Mouse (Mus musculus) neural tube, embryonic 13.5 days (tissue): ENCODE data around the gene Ctla4. TPM values are rescaled to one million over a fixed set of nuclear protein-coding genes. Genes with fewer than 3 reads are reported as not detected.

ENCODE experiments used
- ATAC-seq: fragments of 200-750 bp; cut with Nextera tagmentation; 2 replicates; pipeline ENCODE4 v1.8.0; 2017; ENCODE audit warnings: low read depth, mild to moderate bottlenecking, moderate TSS enrichment, moderate library complexity
- H3K27ac ChIP-seq: fragments of 300-500 bp; sonication (generic); replicated peaks from 2 replicates; pipeline ENCODE4 v1.5.1; 2015; ENCODE audit warnings: moderate library complexity, mild to moderate bottlenecking, inconsistent platforms
- H3K27me3 ChIP-seq: fragments of 300-500 bp; sonication (generic); 2 replicates; pipeline ENCODE4 v1.6.1; 2015; ENCODE audit warnings: mild to moderate bottlenecking, inconsistent platforms
- H3K36me3 ChIP-seq: fragments of 300-500 bp; sonication (generic); 2 replicates; pipeline ENCODE4 v1.6.1; 2015; ENCODE audit warnings: mild to moderate bottlenecking, inconsistent platforms
- H3K4me1 ChIP-seq: fragments of 300-500 bp; sonication (generic); replicated peaks from 2 replicates; pipeline ENCODE4 v1.6.1; 2015; ENCODE audit warnings: inconsistent platforms
- H3K4me2 ChIP-seq: fragments of 300-500 bp; sonication (generic); 2 replicates; pipeline ENCODE4 v1.6.1; 2015; ENCODE audit warnings: inconsistent platforms, mild to moderate bottlenecking, moderate library complexity
- H3K4me3 ChIP-seq: fragments of 300-500 bp; sonication (generic); 2 replicates; pipeline ENCODE4 v1.5.1; 2015; ENCODE audit warnings: mild to moderate bottlenecking, inconsistent platforms
- H3K9ac ChIP-seq: fragments of 300-500 bp; sonication (generic); 2 replicates; pipeline ENCODE4 v1.6.1; 2015; ENCODE audit warnings: moderate library complexity, mild to moderate bottlenecking, inconsistent platforms
- H3K9me3 ChIP-seq: fragments of 300-500 bp; sonication (generic); 2 replicates; pipeline ENCODE4 v1.6.1; 2016; ENCODE audit warnings: inconsistent platforms
- WGBS: fragments of 180-500 bp; shearing (Covaris S2); methylation state at CpG from one replicate; pipeline ENCODE4 v1.1.7; 2015; 5-methylcytosine and 5-hydroxymethylcytosine counted together
- polyA plus RNA-seq: library from polyadenylated mRNA; unstranded; fragments of >200 nt; fragmentation: Nextera tagmentation; extraction: Ambion mirVana; gene quantifications from 2 replicates; pipeline ENCODE4 v1.2.1, GENCODE M21; 2015

The Ctla4 gene
- polyA plus RNA-seq, 1 experiment from 2014 or later: not detected

DNA sequence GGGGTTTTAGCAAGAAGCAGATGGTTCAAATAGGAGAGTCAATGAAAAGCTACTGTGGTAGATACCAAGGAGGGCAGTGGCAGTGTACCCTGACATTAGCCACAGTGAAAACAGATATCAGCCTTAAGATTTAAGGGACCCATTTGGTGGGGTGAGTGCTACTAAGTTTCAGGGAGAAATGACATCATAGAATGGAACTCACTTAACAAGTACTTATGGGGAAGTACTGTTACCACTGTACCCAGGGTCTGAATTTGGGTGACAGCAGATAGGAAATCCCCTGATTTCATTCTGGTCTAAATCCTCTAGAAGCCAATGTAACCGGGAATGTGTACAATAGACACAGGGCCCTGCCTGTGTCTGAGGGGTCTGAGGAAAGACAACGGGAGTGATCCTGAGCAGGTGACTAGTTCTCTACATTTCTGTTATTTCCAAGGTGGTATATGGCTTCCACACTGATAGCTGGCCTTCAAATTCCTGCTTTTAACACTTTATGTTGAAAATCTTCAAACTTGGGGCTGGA is 17.7 kb downstream of the Ctla4 start:
- WGBS: 93% methylated on average over 2 of the region's 2 CpGs
- Histone ChIP-seq H3K4me3 (no peak overlapping the region), H3K9ac (no peak overlapping the region), H3K36me3 (no peaks in the 10 kb centered on the region), H3K4me2 (no peak overlapping the region), H3K27me3 (no peaks in the 10 kb centered on the region), H3K9me3 (no peaks in the 10 kb centered on the region), H3K27ac (no peak overlapping the region), H3K4me1 (no peaks in the 10 kb centered on the region; the same call in 1 of the 2 replicates)
- no peak for ATAC-seq

DNA sequence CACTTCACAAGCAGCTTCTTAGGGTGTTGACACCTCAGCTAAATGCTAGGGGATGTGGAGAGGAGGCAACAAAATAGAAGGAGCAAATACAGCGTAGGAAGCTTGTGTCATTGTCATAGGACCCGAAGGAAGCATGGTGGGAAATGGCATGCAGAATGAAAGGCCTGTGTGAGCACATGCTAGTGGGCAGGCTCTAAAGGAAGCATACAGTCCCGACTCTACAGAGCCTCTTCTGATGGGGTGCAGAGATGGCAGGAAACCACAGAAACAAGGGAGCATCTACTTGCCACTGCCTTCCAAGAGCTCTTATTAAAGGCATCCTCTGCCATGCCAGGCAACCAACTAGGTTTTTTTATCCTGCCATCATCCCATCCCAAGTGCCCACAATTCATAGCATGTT is 20.7 kb downstream of the Ctla4 start:
- H3K27ac ChIP-seq: no peak overlapping the region
- no peak overlapping the region for H3K4me2 ChIP-seq
- no peaks in the 10 kb centered on the region for H3K9me3 ChIP-seq
- H3K9ac ChIP-seq: no peak overlapping the region
- H3K27me3 ChIP-seq: no peaks in the 10 kb centered on the region
- H3K4me1 ChIP-seq: no peaks in the 10 kb centered on the region; the same call in 1 of the 2 replicates
- no peak for ATAC-seq
- 89% methylated on average over 3 of the region's 3 CpGs for WGBS
- no peak overlapping the region for H3K4me3 ChIP-seq
- no peaks in the 10 kb centered on the region for H3K36me3 ChIP-seq

DNA sequence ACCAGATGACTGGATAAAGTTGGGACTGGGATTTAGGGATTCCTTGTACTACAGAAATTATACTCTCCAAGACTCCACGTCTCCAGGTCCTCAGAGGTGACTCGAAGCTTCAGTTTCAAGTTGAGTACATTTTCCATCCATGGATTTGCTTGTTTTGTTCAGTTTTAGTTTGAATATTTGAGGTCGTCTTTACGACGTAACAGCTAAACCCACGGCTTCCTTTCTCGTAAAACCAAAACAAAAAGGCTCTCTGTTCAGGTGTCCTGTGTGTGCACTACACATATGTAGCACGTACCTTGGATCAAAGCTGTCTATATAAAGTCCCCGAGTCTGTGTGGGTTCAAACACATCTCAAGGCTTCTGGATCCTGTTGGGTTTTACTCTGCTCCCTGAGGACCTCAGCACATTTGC is 22.0 kb downstream of the Ctla4 start:
- Histone ChIP-seq H3K4me2 (no peak overlapping the region), H3K9ac (no peak overlapping the region), H3K9me3 (no peaks in the 10 kb centered on the region), H3K27ac (no peak overlapping the region), H3K4me3 (no peak overlapping the region), H3K36me3 (no peaks in the 10 kb centered on the region), H3K4me1 (no peaks in the 10 kb centered on the region), H3K27me3 (no peaks in the 10 kb centered on the region)
- no peak for ATAC-seq
- 87% methylated on average over 9 of the region's 9 CpGs for WGBS

DNA sequence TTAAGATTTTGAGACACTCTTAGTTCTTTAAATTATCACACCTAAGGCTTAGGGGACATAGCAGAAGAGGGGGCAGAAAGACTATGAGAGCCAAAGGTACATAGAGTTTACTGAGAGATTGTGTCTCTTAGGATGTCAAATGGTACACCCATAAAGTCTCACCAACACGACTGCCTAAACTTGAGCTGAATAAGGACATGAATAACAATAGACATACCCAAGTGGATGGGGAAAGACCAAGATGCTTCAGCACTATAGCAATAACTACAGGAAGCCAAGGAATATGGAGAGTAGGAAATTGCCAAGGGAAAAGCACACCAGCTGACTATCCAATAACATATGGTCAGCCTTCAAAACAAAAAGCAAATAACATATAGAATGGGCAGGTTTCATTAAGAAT is 22.9 kb downstream of the Ctla4 start:
- no peak overlapping the region for H3K4me2 ChIP-seq
- no peak overlapping the region for H3K27ac ChIP-seq
- no peak overlapping the region for H3K4me3 ChIP-seq
- no peaks in the 10 kb centered on the region for H3K4me1 ChIP-seq
- H3K36me3 ChIP-seq: no peaks in the 10 kb centered on the region
- no peak for ATAC-seq
- no peaks in the 10 kb centered on the region for H3K9me3 ChIP-seq
- 60% methylated on average over 1 of the region's 1 CpGs for WGBS
- no peaks in the 10 kb centered on the region for H3K27me3 ChIP-seq
- no peak overlapping the region for H3K9ac ChIP-seq

DNA sequence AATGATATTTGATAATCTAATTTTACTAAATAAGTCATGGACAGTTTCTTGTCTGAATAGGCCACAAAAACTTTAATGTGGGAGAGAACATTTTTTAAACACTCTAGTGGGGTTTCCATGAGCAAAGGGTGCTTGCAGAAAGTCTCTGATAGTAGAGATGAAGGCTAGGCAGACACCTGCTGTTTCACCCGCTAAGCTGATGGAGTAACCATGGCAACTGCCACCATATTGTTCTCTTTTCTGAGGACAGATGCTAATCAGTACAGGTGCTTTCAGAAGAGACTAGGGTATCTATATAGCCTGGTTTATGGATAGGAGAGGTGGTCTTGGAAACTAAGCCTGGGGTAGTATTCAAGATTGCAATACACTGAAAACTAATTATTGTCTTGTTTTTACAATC is 24.0 kb downstream of the Ctla4 start:
- Histone ChIP-seq H3K9me3 (no peaks in the 10 kb centered on the region), H3K4me1 (no peaks in the 10 kb centered on the region), H3K27me3 (no peaks in the 10 kb centered on the region), H3K4me2 (no peak overlapping the region), H3K27ac (no peak overlapping the region), H3K36me3 (no peaks in the 10 kb centered on the region), H3K4me3 (no peak overlapping the region), H3K9ac (no peak overlapping the region)
- 36% methylated on average over 1 of the region's 1 CpGs for WGBS
- no peak for ATAC-seq

DNA sequence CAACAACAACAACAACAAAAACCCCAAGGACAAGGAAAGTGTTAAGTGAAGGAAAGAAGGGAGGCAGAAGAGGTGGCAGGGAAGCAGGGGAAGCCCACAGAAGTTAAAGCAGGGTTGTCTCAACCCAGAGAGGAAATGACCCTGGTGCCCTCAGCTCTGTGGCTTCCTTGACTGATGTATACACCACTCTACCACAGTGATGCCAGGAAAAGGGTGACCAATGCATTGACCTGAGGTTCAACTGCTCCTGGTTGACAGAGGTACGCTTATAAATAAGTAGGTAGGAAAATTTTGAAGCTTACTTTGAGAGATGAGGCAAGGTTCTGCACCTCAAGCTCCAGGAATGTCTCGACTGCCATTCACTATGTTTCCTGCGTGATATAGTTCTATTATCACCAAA is 24.8 kb downstream of the Ctla4 start:
- no peak for ATAC-seq
- Histone ChIP-seq H3K27me3 (no peaks in the 10 kb centered on the region), H3K4me3 (no peak overlapping the region), H3K36me3 (no peaks in the 10 kb centered on the region), H3K9me3 (no peaks in the 10 kb centered on the region), H3K9ac (no peak overlapping the region), H3K27ac (no peak overlapping the region), H3K4me2 (no peak overlapping the region), H3K4me1 (no peaks in the 10 kb centered on the region)
- WGBS: 85% methylated on average over 3 of the region's 3 CpGs

DNA sequence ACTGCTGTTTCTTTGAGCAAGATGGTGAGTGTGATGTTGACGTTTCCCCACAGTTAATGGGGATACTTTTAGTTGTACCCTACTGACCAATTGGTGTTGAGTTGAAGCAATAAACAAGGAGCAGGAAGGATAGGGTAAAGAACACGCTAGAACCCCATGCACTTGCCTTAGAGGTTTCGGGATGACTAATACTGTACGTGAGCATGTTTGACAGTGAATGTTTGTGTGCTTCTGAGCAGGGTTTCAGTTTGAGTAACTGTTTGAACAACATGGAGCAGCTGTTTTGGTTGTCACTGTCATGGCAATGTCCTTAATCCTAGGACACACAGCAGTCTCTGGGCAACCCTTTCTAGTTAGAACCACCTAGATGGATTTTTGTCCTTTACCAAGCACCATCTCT is 26.5 kb downstream of the Ctla4 start:
- H3K27me3 ChIP-seq: no peaks in the 10 kb centered on the region
- no peaks in the 10 kb centered on the region for H3K4me1 ChIP-seq
- H3K36me3 ChIP-seq: no peaks in the 10 kb centered on the region
- no peak overlapping the region for H3K27ac ChIP-seq
- H3K9me3 ChIP-seq: no peaks in the 10 kb centered on the region
- no peak overlapping the region for H3K4me3 ChIP-seq
- ATAC-seq: no peak
- 91% methylated on average over 4 of the region's 4 CpGs for WGBS
- no peak overlapping the region for H3K9ac ChIP-seq
- H3K4me2 ChIP-seq: no peak overlapping the region

DNA sequence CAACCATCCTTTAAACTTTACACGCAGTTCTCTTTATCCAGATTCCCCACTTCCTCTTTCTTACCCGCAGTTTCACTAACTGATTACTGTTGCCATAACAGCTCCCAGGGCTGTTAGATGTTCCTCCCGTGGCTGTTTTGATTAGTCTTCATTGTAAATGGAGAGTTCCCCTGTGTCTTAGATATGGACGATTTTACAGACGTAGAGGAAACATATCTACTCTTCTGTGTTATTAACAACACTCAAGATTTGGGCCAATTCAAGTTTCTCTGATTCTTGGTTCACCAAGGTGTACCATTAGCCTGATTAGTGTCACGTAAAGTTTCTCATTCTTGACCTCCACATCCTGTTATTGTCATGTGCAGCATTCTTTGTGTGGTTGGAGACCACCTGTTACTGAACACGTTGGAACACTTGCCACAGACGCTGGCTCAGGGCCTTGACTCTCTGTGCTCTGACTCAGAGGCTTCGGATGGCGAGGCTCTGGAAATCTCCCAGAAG is 29.5 kb downstream of the Ctla4 start:
- Histone ChIP-seq H3K4me2 (no peak overlapping the region), H3K36me3 (no peaks in the 10 kb centered on the region), H3K4me3 (no peak overlapping the region), H3K27ac (no peak overlapping the region), H3K27me3 (no peaks in the 10 kb centered on the region), H3K4me1 (peaks cover 14% of the 10 kb centered on the region; the same call in 1 of the 2 replicates), H3K9me3 (no peaks in the 10 kb centered on the region), H3K9ac (no peak overlapping the region)
- 77% methylated on average over 10 of the region's 10 CpGs for WGBS
- no peak for ATAC-seq

DNA sequence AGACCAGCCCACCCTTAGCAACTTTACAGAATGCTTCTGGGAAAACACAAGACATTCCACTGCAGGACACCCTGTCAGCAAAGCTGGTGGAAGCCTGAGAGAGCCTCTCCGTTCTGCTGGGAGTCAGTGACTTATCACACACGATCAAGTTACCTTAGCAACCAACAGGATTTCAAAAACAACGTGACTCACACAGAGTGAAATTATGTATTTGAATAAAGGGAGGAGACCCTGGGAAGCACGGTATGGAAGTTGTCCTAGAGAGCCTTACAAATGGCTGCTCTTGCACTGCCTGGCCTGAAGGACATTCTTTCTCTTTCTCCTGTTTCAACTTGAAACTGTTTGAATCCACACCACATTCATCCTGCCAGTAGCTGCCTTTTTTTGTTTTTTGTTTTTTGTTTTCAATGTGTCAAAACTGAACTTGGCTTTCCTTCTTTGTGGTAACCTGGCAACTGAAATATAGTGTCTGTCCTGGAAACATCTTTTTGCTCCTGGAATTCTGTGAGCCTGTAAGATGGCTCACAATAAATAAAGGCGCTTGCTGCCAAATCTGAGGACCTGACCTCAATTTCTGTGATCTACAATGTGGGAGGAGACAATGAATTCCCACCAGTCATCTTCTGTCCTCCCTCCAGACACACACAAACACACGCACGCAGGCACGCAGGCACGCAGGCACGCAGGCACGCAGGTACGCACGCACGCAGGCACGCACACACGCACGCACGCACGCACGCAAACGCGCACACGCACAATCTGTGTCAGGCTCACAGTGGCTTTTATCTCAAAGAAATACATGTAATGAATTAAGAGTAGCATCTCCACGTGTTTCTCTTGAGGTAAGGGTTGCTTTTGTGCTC is 33.9 kb downstream of the Ctla4 start:
- Histone ChIP-seq H3K36me3 (no peaks in the 10 kb centered on the region), H3K4me1 (peaks cover 18% of the 10 kb centered on the region; the same call in 1 of the 2 replicates), H3K27ac (peak overlapping the region; percentile 39; the same call in 1 of the 2 replicates), H3K4me2 (no peak overlapping the region), H3K9ac (no peak overlapping the region), H3K4me3 (no peak overlapping the region), H3K27me3 (no peaks in the 10 kb centered on the region), H3K9me3 (no peaks in the 10 kb centered on the region)
- WGBS: 73% methylated on average over 24 of the region's 24 CpGs
- peak; percentile 63; the same call in 1 of the 2 replicates for ATAC-seq

DNA sequence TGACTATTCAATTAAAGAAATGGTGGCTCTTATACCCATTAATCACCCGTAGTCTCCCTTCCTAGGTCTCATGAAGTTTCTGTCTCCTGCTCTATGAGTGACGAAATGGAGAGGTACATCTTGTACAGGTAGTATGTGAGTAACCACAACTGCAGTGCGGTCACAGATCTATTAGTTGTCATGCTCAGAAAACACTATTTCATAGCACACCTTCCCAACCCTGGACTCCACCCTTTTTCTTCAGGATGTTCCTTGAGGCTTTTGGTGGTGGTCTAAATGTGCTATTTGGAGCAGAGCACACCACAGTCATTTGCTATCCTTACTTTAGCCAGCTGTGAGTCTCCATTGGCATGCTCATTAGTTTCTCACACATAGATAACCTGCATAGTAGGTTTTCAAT is 42.2 kb downstream of the Ctla4 start:
- 90% methylated on average over 3 of the region's 3 CpGs for WGBS
- H3K27ac ChIP-seq: no peak overlapping the region
- no peaks in the 10 kb centered on the region for H3K4me1 ChIP-seq
- H3K4me2 ChIP-seq: no peak overlapping the region
- H3K4me3 ChIP-seq: no peak overlapping the region
- H3K27me3 ChIP-seq: no peaks in the 10 kb centered on the region
- no peak for ATAC-seq
- H3K9ac ChIP-seq: no peak overlapping the region
- no peaks in the 10 kb centered on the region for H3K36me3 ChIP-seq
- no peaks in the 10 kb centered on the region for H3K9me3 ChIP-seq

DNA sequence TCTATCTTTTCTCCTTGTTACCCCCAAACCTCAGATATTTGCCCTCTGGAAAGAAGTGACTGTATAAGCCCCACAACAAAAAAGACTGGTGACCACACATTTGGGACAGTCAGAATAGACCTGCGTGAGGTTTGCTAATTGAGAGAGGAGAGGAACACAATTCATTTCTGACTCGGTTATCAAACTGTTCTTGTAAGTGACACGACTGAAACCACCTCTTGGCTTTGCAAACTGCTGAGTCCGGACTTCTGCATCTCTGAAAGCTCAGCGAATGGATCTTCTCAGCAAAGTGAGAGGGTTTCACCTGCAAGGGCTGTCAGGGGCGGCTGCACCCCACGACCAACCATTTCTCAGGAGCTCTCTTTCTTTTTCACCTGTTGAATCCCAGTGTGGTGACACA is 43.6 kb downstream of the Ctla4 start:
- Histone ChIP-seq H3K4me2 (no peak overlapping the region), H3K27ac (no peak overlapping the region), H3K36me3 (no peaks in the 10 kb centered on the region), H3K4me1 (no peaks in the 10 kb centered on the region), H3K9ac (no peak overlapping the region), H3K27me3 (no peaks in the 10 kb centered on the region), H3K9me3 (no peaks in the 10 kb centered on the region), H3K4me3 (no peak overlapping the region)
- ATAC-seq: no peak
- 86% methylated on average over 7 of the region's 7 CpGs for WGBS

DNA sequence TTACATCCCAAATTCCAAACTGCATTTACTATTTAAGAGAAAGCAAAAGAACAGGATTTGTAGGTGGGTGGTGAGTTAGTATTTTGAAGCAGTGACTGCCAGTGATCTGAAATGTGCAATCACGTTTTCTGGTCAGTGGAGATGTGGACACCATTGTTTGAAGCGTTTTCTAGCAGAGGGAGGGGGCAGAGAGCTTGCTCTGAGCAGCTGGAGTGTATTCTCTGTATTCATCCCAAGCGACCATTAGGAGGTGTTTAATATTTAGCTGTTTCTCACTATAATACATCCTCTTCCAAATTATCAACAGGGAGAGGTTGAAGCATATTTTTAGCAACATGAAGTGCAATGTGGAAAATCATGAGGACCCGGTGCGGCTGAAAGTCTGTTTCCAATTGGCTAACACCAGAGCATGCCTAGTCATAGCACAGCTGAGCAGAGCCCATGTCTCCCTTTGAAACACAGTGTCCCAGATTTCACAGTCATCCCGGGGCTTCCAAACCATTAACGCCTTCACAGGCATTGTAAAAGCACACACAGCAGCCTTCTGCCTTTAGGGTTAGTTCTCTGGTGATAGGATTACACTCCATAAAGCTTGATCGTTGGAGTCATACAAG is 49.3 kb downstream of the Ctla4 start:
- H3K36me3 ChIP-seq: no peaks in the 10 kb centered on the region
- H3K4me3 ChIP-seq: no peak overlapping the region
- H3K4me2 ChIP-seq: peak overlapping the region; percentile 29; the same call in 1 of the 2 replicates
- no peak overlapping the region for H3K9ac ChIP-seq
- peaks cover 10% of the 10 kb centered on the region for H3K4me1 ChIP-seq
- peak; percentile 82 for ATAC-seq
- no peaks in the 10 kb centered on the region for H3K9me3 ChIP-seq
- H3K27ac ChIP-seq: peak overlapping the region; percentile 10
- 32% methylated on average over 8 of the region's 8 CpGs for WGBS
- H3K27me3 ChIP-seq: no peaks in the 10 kb centered on the region
